Mouse (Mus musculus) forebrain, embryonic 13.5 days (tissue): ENCODE results near the gene Prf1. TPM values are rescaled to one million over a fixed set of nuclear protein-coding genes. Genes with fewer than 3 reads are reported as not detected.
A peak's percentile ranks its signal among the peaks of the same experiment; 100 is the strongest.

Experiments used
- ATAC-seq: fragments of 200-750 bp; cut with Nextera tagmentation; 2 replicates; pipeline ENCODE4 v1.8.0; 2017
- H3K27ac ChIP-seq: fragments of 300-500 bp; sonication (generic); 2 replicates; pipeline ENCODE4 v1.5.1; 2015; ENCODE audit warnings: inconsistent platforms, mild to moderate bottlenecking, moderate library complexity
- H3K27me3 ChIP-seq: fragments of 300-500 bp; sonication (generic); 2 replicates; pipeline ENCODE4 v1.6.1; 2015; ENCODE audit warnings: mild to moderate bottlenecking, inconsistent platforms
- H3K36me3 ChIP-seq: fragments of 300-500 bp; sonication (generic); 2 replicates; pipeline ENCODE4 v1.6.1; 2015; ENCODE audit warnings: mild to moderate bottlenecking, inconsistent platforms; ENCODE audit not compliant: poor library complexity, severe bottlenecking
- H3K4me1 ChIP-seq: fragments of 300-500 bp; sonication (generic); 2 replicates; pipeline ENCODE4 v1.6.1; 2015; ENCODE audit warnings: inconsistent platforms
- H3K4me2 ChIP-seq: fragments of 300-500 bp; sonication (generic); 2 replicates; pipeline ENCODE4 v1.6.1; 2015; ENCODE audit warnings: inconsistent platforms, mild to moderate bottlenecking, moderate library complexity
- H3K4me3 ChIP-seq: fragments of 300-500 bp; sonication (generic); 2 replicates; pipeline ENCODE4 v1.5.1; 2015; ENCODE audit warnings: mild to moderate bottlenecking, inconsistent platforms
- H3K9ac ChIP-seq: fragments of 300-500 bp; sonication (generic); 2 replicates; pipeline ENCODE4 v1.6.1; 2015; ENCODE audit warnings: mild to moderate bottlenecking, inconsistent platforms
- H3K9me3 ChIP-seq: fragments of 300-500 bp; sonication (generic); replicated peaks from 2 replicates; pipeline ENCODE4 v1.6.1; 2016; ENCODE audit warnings: inconsistent platforms
- WGBS: fragments of 180-500 bp; shearing (Covaris S2); methylation state at CpG from one replicate; pipeline ENCODE4 v1.1.7; 2015; 5-methylcytosine and 5-hydroxymethylcytosine counted together
- polyA plus RNA-seq: library from polyadenylated mRNA; unstranded; fragments of >200 nt; fragmentation: Nextera tagmentation; extraction: Ambion mirVana; gene quantifications from 2 replicates; pipeline ENCODE4 v1.2.1, GENCODE M21; 2015

Gene Prf1
- polyA plus RNA-seq: not detected in 2 replicates

DNA sequence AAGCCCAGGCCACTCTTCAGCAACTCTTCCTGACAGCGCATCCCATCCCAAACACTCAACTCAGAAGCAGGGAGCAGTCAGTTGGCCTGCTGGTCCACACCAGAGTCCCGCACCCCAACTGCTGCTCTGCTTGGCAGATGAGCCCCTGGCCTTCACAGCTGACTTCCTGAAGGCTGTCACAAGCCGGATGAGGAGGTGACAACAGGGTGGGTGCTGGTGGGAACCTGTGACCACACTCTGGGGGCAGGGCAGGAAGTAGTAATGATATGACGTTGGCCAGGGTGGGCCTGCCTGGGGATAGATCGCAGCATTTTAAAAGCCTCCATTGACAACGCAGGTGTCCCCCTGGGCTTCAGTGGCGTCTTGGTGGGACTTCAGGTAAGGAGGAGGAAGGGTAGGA lies at the start of gene Prf1:
Gene Prf1, plus strand, starts transcription at position 357 of the 400 bp plus-strand sequence.
- WGBS: 86% methylated on average over 7 of the region's 7 CpGs

DNA sequence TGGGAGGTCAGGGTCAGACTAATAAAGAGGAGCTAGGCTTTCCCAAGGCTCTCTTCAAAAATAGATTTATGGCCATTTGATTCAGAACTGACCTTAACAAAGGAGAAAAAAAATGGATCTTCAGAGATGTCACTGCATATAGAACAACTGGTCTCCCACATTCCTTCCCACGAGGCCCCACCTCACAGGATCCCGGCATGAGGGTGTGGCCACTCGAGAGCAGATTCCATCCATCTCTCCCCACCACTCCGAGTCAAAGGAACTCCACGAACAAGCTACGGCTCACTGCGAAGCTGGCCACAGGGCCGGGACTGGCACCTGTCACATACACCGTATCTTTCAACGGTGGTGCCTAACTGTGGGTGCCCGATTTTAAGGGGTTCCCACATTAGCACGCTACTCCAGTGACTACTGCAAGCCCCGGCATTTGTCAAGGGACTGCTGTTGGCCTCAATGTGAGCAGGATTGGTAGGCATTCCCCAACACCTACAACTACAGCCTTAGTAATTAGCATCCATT lies 49.0 kb upstream of the Prf1 start:
- Histone ChIP-seq H3K27ac (no peak overlapping the region), H3K9me3 (no peaks in the 10 kb centered on the region), H3K27me3 (no peaks in the 10 kb centered on the region), H3K36me3 (no peaks in the 10 kb centered on the region), H3K4me1 (0 out of 2 replicates have a peak, but pooled peaks cover 7% of the 10 kb centered on the region), H3K9ac (no peak overlapping the region), H3K4me2 (no peak overlapping the region), H3K4me3 (no peak overlapping the region)
- ATAC-seq: no peak
- 86% methylated on average over 13 of the region's 13 CpGs for WGBS

More for the DNA sequence above, at the start of gene Prf1:
- H3K27me3 ChIP-seq: no peaks in the 10 kb centered on the region
- no peak within 1 kb of the TSS for H3K4me2 ChIP-seq
- no peak for ATAC-seq
- no peaks in the 10 kb centered on the region for H3K36me3 ChIP-seq
- H3K9me3 ChIP-seq: no peaks in the 10 kb centered on the region
- no peak within 1 kb of the TSS for H3K27ac ChIP-seq
- H3K9ac ChIP-seq: no peak within 1 kb of the TSS
- no peaks in the 10 kb centered on the region for H3K4me1 ChIP-seq
- H3K4me3 ChIP-seq: no peak within 1 kb of the TSS

DNA sequence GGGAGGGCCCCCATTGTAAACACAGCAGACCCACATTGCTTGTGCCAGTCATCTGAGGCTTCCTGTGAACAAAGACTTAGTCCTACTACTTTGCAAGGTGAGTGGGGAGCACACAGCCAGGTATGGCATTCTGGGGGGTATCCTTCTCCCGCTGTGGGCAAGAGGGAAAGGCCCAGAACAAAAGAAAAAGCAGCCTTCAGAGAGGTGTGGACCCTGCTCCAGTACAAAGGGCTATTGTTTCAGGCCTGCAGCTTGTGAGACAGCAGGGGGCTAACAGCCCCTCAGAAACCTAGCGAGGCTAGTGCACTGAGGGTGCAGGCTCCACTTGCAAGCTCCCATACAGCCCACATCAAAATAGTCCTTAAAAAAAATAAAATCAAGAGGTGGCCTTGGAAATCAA lies 47.7 kb upstream of the Prf1 start:
- no peak overlapping the region for H3K27ac ChIP-seq
- ATAC-seq: no peak
- H3K4me1 ChIP-seq: 0 out of 2 replicates have a peak, but pooled peaks cover 7% of the 10 kb centered on the region
- no peak overlapping the region for H3K4me2 ChIP-seq
- H3K4me3 ChIP-seq: no peak overlapping the region
- H3K36me3 ChIP-seq: no peaks in the 10 kb centered on the region
- no peak overlapping the region for H3K9ac ChIP-seq
- 2% methylated on average over 2 of the region's 2 CpGs for WGBS
- H3K9me3 ChIP-seq: no peaks in the 10 kb centered on the region
- no peaks in the 10 kb centered on the region for H3K27me3 ChIP-seq

- no peak overlapping the region for H3K4me3 ChIP-seq
- no peak overlapping the region for H3K27ac ChIP-seq
- H3K4me2 ChIP-seq: no peak overlapping the region
- 0 out of 2 replicates have a peak, but pooled peaks cover 4% of the 10 kb centered on the region for H3K4me1 ChIP-seq
- 80% methylated on average over 6 of the region's 6 CpGs for WGBS
- H3K9ac ChIP-seq: no peak overlapping the region
- H3K36me3 ChIP-seq: no peaks in the 10 kb centered on the region
- no peak for ATAC-seq
- H3K9me3 ChIP-seq: 0 out of 2 replicates have a peak, but pooled peaks cover 5% of the 10 kb centered on the region
- H3K27me3 ChIP-seq: no peaks in the 10 kb centered on the region
Measured at GRCm38 (mm10) chr10:61254761-61255160, 42.9 kb upstream of the Prf1 start.

GRCm38 (mm10) chr10:61255190-61255589 lies 42.4 kb upstream of the Prf1 start:
- Histone ChIP-seq H3K9ac (no peak overlapping the region), H3K4me3 (no peak overlapping the region), H3K27me3 (no peaks in the 10 kb centered on the region), H3K4me1 (no peaks in the 10 kb centered on the region), H3K36me3 (no peaks in the 10 kb centered on the region), H3K9me3 (0 out of 2 replicates have a peak, but pooled peaks cover 5% of the 10 kb centered on the region), H3K27ac (no peak overlapping the region), H3K4me2 (no peak overlapping the region)
- WGBS: 83% methylated on average over 8 of the region's 8 CpGs
- no peak for ATAC-seq

GRCm38 (mm10) chr10:61256665-61257064 lies 41.0 kb upstream of the Prf1 start:
- H3K36me3 ChIP-seq: no peaks in the 10 kb centered on the region
- no peak overlapping the region for H3K27ac ChIP-seq
- H3K9me3 ChIP-seq: 0 out of 2 replicates have a peak, but pooled peaks cover 5% of the 10 kb centered on the region
- H3K4me1 ChIP-seq: no peaks in the 10 kb centered on the region
- no peak overlapping the region for H3K4me2 ChIP-seq
- no peaks in the 10 kb centered on the region for H3K27me3 ChIP-seq
- H3K9ac ChIP-seq: no peak overlapping the region
- 93% methylated on average over 9 of the region's 9 CpGs for WGBS
- ATAC-seq: no peak
- H3K4me3 ChIP-seq: no peak overlapping the region

- Histone ChIP-seq H3K4me2 (no peak overlapping the region), H3K4me1 (no peaks in the 10 kb centered on the region), H3K9ac (no peak overlapping the region), H3K9me3 (0 out of 2 replicates have a peak, but pooled peaks cover 5% of the 10 kb centered on the region), H3K27me3 (no peaks in the 10 kb centered on the region), H3K36me3 (no peaks in the 10 kb centered on the region), H3K4me3 (no peak overlapping the region), H3K27ac (no peak overlapping the region)
- ATAC-seq: no peak
- WGBS: 79% methylated on average over 1 of the region's 1 CpGs
Measured at GRCm38 (mm10) chr10:61258131-61258530, 39.5 kb upstream of the Prf1 start.

- no peaks in the 10 kb centered on the region for H3K36me3 ChIP-seq
- no peak overlapping the region for H3K9ac ChIP-seq
- no peaks in the 10 kb centered on the region for H3K27me3 ChIP-seq
- H3K9me3 ChIP-seq: 0 out of 2 replicates have a peak, but pooled peaks cover 5% of the 10 kb centered on the region
- no peak overlapping the region for H3K27ac ChIP-seq
- no peak overlapping the region for H3K4me2 ChIP-seq
- H3K4me1 ChIP-seq: no peaks in the 10 kb centered on the region
- no peak for ATAC-seq
- no peak overlapping the region for H3K4me3 ChIP-seq
- WGBS: 79% methylated on average over 13 of the region's 13 CpGs
Measured at GRCm38 (mm10) chr10:61261229-61262156, 36.1 kb upstream of the Prf1 start.

DNA sequence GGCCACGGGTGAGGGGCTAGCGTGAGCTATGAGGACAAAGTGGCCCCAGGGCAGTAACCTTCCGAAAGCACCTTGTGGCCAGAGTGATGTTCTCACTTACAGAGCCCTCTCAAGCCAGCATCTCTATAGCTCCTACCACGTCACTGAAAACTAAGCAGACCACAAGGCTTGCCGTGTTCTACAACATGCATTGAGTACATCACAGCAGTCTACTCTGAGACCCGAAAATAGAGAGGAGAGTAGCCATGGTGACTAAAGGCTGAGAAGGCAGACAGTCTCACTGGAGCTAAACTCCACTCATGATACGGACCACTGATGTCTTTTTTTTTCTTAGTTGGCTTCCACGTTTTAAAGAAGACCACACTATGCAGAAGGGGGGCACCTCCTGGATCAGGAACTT lies 34.0 kb upstream of the Prf1 start:
- Histone ChIP-seq H3K36me3 (no peaks in the 10 kb centered on the region), H3K9me3 (no peaks in the 10 kb centered on the region), H3K27ac (no peak overlapping the region), H3K27me3 (no peaks in the 10 kb centered on the region), H3K4me1 (no peaks in the 10 kb centered on the region), H3K4me2 (no peak overlapping the region), H3K4me3 (no peak overlapping the region), H3K9ac (no peak overlapping the region)
- no peak for ATAC-seq
- WGBS: 81% methylated on average over 8 of the region's 8 CpGs

DNA sequence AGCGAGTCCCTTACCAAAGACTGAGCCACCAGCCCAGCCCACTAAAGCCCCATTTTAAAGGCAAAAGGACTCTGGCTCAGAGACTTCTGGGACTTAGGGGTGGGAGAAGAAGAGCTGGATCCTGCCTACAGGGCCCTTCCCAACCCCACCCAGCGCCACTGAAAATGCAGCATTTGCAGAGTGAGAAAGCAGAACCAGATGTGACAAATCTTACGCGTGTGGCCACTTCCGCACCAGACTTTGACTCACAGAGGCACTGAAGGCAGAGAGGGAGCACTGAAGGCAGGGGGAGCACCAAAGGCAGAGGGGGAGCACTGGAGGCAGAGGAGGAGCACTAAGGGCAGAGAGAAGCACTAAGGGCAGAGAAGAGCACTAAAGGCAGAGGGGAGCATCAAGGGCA lies 30.3 kb upstream of the Prf1 start:
- WGBS: 91% methylated on average over 5 of the region's 5 CpGs
- Histone ChIP-seq H3K36me3 (no peaks in the 10 kb centered on the region), H3K4me1 (no peaks in the 10 kb centered on the region), H3K9ac (no peak overlapping the region), H3K27ac (no peak overlapping the region), H3K4me2 (no peak overlapping the region), H3K9me3 (no peaks in the 10 kb centered on the region), H3K4me3 (no peak overlapping the region), H3K27me3 (peaks cover 7% of the 10 kb centered on the region)
- ATAC-seq: no peak

GRCm38 (mm10) chr10:61272089-61272626 lies 25.5 kb upstream of the Prf1 start:
- no peaks in the 10 kb centered on the region for H3K36me3 ChIP-seq
- no peaks in the 10 kb centered on the region for H3K9me3 ChIP-seq
- H3K27ac ChIP-seq: no peak overlapping the region
- no peak overlapping the region for H3K9ac ChIP-seq
- H3K4me3 ChIP-seq: no peak overlapping the region
- H3K4me2 ChIP-seq: 0 out of 2 replicates have a peak overlapping the region, but pooled peaks have one; percentile 94
- peaks cover 9% of the 10 kb centered on the region for H3K4me1 ChIP-seq
- WGBS: 58% methylated on average over 8 of the region's 8 CpGs
- H3K27me3 ChIP-seq: peaks cover 29% of the 10 kb centered on the region
- no peak for ATAC-seq

- peak overlapping the region; percentile 94 for H3K4me2 ChIP-seq
- H3K4me3 ChIP-seq: peak overlapping the region; percentile 52
- H3K27ac ChIP-seq: no peak overlapping the region
- 46% methylated on average over 5 of the region's 5 CpGs for WGBS
- no peaks in the 10 kb centered on the region for H3K9me3 ChIP-seq
- H3K36me3 ChIP-seq: no peaks in the 10 kb centered on the region
- H3K27me3 ChIP-seq: peaks cover 29% of the 10 kb centered on the region
- ATAC-seq: no peak
- H3K4me1 ChIP-seq: peaks cover 9% of the 10 kb centered on the region
- H3K9ac ChIP-seq: peak overlapping the region; percentile 67
Measured at GRCm38 (mm10) chr10:61272631-61273030, 25.0 kb upstream of the Prf1 start.
